Mouse (Mus musculus) embryonic stem cell, embryonic (primary cell): ENCODE data around the gene Dalrd3.

ENCODE experiments used
- CTCF ChIA-PET, 4 experiments: fragments of 300-600 bp in 2 of 4; fragments of 350-600 bp in 2 of 4; sonication (Branson Sonifier 250); formaldehyde crosslinking; loops; one replicate each; lab custom pipeline; 2022; ENCODE audit warnings: inconsistent platforms in 2 of 4; lab: Charles Lee
- POLR2A ChIA-PET, 4 experiments: fragments of 300-600 bp in 2 of 4; fragments of 350-600 bp in 2 of 4; sonication (Branson Sonifier 250); formaldehyde crosslinking; loops; one replicate each; lab custom pipeline; 2022; ENCODE audit warnings: antibody characterized with exemption in 4 of 4, inconsistent platforms in 1 of 4; lab: Charles Lee

Gene Dalrd3

DNA sequence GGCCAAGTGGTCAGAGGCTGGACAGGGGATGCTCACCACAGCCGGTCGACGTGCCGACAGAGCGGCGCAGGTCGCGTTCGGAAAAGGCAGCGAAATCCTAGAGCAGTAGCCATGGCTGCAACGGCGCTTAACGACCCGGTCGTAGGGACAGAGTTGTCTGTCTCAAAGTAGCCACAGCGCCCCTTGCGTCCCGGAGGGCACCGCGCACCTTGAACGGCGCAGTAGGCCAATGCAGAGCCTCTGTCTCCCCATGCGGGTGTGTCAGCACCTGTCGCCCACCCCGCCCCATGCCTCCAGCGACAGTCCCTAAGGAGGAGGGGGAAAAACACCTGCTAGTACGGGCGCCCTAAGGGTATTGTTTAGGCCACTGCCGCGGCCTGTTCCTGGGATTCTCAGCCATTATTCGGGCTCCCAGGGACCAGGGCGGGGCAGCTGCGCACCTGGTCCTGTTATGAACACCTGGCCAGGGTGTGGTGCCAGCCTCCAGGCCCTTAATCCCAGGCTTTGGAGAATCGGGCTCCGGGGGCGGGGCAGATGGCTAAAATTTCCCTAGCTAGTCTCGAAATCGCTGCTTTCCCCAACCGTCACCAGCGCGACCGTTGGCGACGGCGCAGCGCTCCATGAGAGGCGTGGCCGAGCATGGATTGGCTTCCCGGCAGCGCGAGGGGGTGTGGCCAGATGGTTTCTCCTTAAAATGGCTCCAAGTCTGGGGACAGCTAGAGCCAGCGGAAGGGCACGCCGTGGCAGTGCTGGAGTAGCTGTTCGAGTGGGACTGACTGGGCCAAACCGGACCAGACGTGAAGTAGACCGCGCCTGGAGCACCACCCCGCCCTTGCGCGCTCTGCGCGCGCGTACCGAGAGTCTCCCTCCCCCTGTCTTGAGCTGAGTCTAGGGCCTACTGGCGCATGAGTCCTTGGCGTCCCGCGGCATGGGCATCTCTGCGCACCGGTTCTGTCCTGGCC, 2.6 kb upstream of the Dalrd3 start, which contains the start of gene Ndufaf3:
Ndufaf3 (minus strand) TSS at position 620 of the 962 bp plus-strand sequence.
- CTCF ChIA-PET = interaction anchor here in 2 of 4 experiments (0.6 to 2.3 kb wide), 9 partner anchors 9 to 77 kb away, joined by 3 to 16 read pairs (median 3); partner anchors contain the start of genes Qrich1 (in 1 of the 2), Usp19 (in 1 of the 2) and Wdr6 (in 1 of the 2)
- POLR2A ChIA-PET = interaction anchor here (0.5 to 9.0 kb wide), 74 partner anchors 7 to 565 kb away, joined by 3 to 184 read pairs (median 5); partner anchors contain the start of genes Wdr6 (in 4 of the 4), Qrich1 (in 3 of the 4), Arih2 (in 2 of the 4) and Gpx1 (in 2 of the 4)

GRCm38 (mm10) chr9:108567931-108568419, 1.7 kb upstream of the Dalrd3 start:
- ChIA-PET POLR2A (interaction anchor here (0.6 to 9.0 kb wide), 68 partner anchors 8 to 566 kb away, joined by 3 to 184 read pairs (median 5); partner anchors contain the start of genes Wdr6 (in 4 of the 4), Arih2 (in 3 of the 4), Impdh2 (in 3 of the 4) and Qrich1 (in 3 of the 4)), CTCF (interaction anchor here in 2 of 4 experiments (0.6 to 2.3 kb wide), 8 partner anchors 8 to 390 kb away, joined by 3 to 16 read pairs (median 4); partner anchors contain the start of genes Usp19 (in 1 of the 2) and Wdr6 (in 1 of the 2))

DNA sequence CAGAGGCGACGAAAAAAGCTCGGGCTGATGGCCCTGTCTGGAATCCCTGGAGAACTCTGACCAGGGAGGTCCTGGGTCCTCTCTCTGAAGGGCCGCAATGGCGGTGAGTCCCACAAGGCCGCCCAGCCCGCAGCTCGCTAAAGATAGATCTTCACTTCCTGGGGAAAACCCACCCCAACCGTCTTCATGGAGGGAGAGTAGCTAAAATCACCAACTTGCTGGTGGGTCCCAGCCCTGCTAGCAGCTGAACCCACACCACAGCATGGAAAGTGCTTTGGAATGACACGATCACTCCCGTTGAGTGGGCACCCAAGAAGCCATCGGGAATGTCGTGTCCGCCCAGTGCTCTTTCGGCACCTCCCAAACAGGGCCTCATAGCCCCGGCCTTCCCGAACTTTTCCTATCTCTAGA, 1.2 kb upstream of the Dalrd3 start:
- CTCF ChIA-PET = interaction anchor here in 3 of 4 experiments (0.6 kb wide), 4 partner anchors 24 to 1010 kb away, joined by 3 to 5 read pairs (median 4); no protein-coding TSS in a partner anchor
- POLR2A ChIA-PET = interaction anchor here (0.7 to 9.0 kb wide), 40 partner anchors 8 to 566 kb away, joined by 3 to 184 read pairs (median 6); partner anchors contain the start of genes Wdr6 (in 4 of the 4), Impdh2 (in 3 of the 4), Arih2 (in 2 of the 4) and Pfkfb4 (in 2 of the 4)

DNA sequence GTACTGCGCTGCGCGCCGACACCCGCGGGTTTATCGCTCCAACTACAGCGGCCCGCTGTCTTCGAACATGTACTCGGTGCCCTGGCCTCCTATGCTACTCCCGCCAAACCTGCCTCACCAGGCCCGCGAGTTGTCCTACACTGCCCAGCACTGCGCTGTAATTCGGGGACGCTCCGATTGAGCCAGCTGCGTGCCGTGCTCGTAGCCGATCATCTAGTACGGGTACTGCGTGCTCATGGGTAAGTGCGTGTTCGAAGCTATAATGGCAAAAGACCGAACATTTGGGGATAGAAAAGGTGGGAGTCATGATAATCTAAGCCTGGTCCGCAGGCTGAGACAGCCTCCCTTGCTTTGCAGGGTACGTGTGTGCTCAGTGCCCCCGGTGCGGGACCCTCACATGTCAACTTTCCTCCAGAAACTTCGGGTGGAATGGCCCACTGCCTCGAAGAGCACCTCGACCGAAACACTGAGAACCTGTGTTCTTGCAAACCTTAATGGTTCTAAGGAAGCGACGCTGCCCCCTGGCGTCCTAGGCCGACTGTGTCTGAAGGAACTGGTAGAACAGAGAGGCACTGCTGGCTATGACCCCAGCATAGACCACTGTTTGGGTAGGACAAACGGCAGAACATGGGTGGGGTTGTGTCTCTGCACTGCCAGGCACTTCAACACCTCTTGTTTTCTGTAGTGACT, 666 bp downstream of the Dalrd3 start:
- CTCF ChIA-PET = interaction anchor here in 2 of 4 experiments (1.0 to 2.0 kb wide), 10 partner anchors 8 to 283 kb away, joined by 3 to 17 read pairs (median 4); partner anchors contain the start of genes Wdr6 (in 2 of the 2) and Impdh2 (in 1 of the 2)
- POLR2A ChIA-PET = interaction anchor here in 3 of 4 experiments (0.6 to 9.0 kb wide), 35 partner anchors 8 to 1305 kb away, joined by 3 to 184 read pairs (median 5); partner anchors contain the start of genes Impdh2 (in 3 of the 3), Qrich1 (in 3 of the 3), Usp19 (in 3 of the 3) and Wdr6 (in 3 of the 3)

DNA sequence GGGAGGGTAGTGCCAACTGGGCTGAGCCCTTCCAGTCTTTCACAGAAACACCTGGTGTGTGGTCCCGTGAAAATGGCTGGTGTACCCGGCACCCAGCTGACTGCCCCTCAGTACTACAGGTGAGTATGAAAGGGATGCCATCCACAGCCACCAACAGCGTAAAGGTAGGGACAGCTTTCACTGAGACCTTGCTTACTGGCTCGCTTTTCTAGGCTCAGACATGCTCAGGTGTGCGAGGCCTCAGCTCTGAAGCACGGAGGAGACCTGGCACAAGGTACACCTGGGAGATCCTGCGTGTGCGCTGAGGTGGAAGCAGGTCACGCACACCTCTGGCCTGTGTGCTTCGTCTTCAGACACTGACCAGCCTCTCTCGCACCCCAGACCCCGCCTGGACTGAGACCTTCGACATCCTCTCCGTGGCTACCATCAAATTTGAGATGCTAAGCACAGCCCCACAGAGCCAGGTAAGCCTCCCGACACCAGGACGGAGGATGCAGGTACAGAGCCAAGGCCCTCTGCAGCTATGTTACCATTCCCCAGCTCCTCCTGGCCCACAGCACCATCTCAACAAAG, 1.8 kb downstream of the Dalrd3 start:
- CTCF ChIA-PET = no interaction called here

DNA sequence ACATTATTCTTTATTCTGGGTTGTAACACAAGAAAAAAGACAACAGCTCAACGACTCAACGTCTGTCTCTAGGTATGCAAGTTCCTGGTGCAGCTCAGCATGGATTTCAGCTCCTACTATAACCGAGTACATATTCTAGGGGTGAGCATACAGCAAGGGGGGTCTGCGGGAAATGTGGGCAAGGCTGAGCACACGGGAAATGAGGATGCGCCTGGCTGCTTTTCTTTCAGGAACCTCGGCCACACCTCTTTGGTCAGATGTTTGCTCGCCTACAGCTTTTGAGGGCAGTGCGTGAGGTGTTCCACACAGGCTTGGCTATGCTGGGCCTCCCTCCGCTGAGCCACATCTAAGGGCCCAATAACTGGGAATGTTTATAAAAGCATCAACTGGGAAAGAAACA, 2.6 kb downstream of the Dalrd3 start:
- ChIA-PET POLR2A (interaction anchor here (0.8 to 5.6 kb wide), 13 partner anchors 9 to 80 kb away, joined by 3 to 44 read pairs (median 6); partner anchors contain the start of genes Impdh2 (in 2 of the 4) and P4htm (in 1 of the 4)), CTCF (interaction anchor here in 1 of 4 experiments (0.6 kb wide), 1 partner anchor 11 kb away, joined by 3 read pairs; no protein-coding TSS in a partner anchor)

More for the DNA sequence above, 1.8 kb downstream of the Dalrd3 start:
- POLR2A ChIA-PET = interaction anchor here in 3 of 4 experiments (0.8 to 9.0 kb wide), 12 partner anchors 8 to 81 kb away, joined by 3 to 184 read pairs (median 12); partner anchors contain the start of genes Impdh2 (in 3 of the 3), P4htm (in 1 of the 3) and Wdr6 (in 1 of the 3)

- POLR2A ChIA-PET = interaction anchor here (0.5 to 5.6 kb wide), 58 partner anchors 9 to 1489 kb away, joined by 3 to 44 read pairs (median 4); partner anchors contain the start of genes Arih2 (in 3 of the 4), Impdh2 (in 3 of the 4), P4htm (in 2 of the 4) and Qrich1 (in 2 of the 4)
Observed at GRCm38 (mm10) chr9:108573774-108574690, 4.3 kb downstream of the Dalrd3 start.

GRCm38 (mm10) chr9:108574921-108575320, 5.2 kb downstream of the Dalrd3 start:
- ChIA-PET POLR2A (interaction anchor here in 3 of 4 experiments (0.6 to 5.6 kb wide), 15 partner anchors 8 to 234 kb away, joined by 3 to 44 read pairs (median 6); partner anchors contain the start of genes Impdh2 (in 2 of the 3), Ndufaf3 (in 1 of the 3) and Usp19 (in 1 of the 3)), CTCF (interaction anchor here in 2 of 4 experiments (1.0 to 2.8 kb wide), 5 partner anchors 14 to 178 kb away, joined by 3 to 21 read pairs (median 3); partner anchors contain the start of gene Impdh2 (in 1 of the 2))

More at GRCm38 (mm10) chr9:108573774-108574690, 4.3 kb downstream of the Dalrd3 start:
- CTCF ChIA-PET = interaction anchor here (0.5 to 2.8 kb wide), 45 partner anchors 10 to 486 kb away, joined by 3 to 21 read pairs (median 4); partner anchors contain the start of genes Impdh2 (in 2 of the 4), Arih2 (in 1 of the 4), P4htm (in 1 of the 4) and Qrich1 (in 1 of the 4)

- ChIA-PET CTCF (interaction anchor here in 2 of 4 experiments (1.0 to 2.8 kb wide), 5 partner anchors 8 to 178 kb away, joined by 3 to 21 read pairs (median 5); partner anchors contain the start of genes Impdh2 (in 1 of the 2) and Ndufaf3 (in 1 of the 2)), POLR2A (interaction anchor here in 3 of 4 experiments (0.6 to 9.0 kb wide), 23 partner anchors 8 to 257 kb away, joined by 3 to 184 read pairs (median 4); partner anchors contain the start of genes Impdh2 (in 3 of the 3), Dalrd3 (in 2 of the 3), Ndufaf3 (in 2 of the 3) and Usp19 (in 1 of the 3))
Observed at GRCm38 (mm10) chr9:108575321-108576297, 5.9 kb downstream of the Dalrd3 start.

DNA sequence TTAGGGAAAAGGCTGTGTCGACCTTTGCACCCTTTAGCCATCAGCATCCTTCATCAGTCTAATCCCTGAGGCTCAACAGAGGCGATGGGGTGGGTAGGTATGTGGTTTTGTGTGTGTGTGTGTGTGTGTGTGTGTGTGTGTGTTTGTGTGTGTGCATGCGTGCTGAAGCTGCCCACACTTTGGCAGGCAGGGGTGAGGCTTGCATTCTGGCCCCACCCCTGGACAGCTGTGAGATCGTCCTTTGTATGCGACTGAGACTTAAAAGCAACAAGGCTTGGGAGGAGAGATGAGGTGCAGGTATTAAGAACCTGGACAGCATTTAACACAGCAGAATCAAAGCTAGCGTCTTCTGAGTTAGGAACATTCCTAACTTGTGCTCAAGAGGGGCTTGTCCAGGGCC, 7.3 kb downstream of the Dalrd3 start:
- POLR2A ChIA-PET = interaction anchor here (0.7 to 9.0 kb wide), 23 partner anchors 9 to 248 kb away, joined by 3 to 184 read pairs (median 13); partner anchors contain the start of genes Ndufaf3 (in 3 of the 4), Dalrd3 (in 2 of the 4), Impdh2 (in 2 of the 4) and Qrich1 (in 2 of the 4)
- CTCF ChIA-PET = interaction anchor here in 1 of 4 experiments (1.2 to 2.5 kb wide), 2 partner anchors 10 to 12 kb away, joined by 3 to 16 read pairs; partner anchors contain the start of gene Ndufaf3

DNA sequence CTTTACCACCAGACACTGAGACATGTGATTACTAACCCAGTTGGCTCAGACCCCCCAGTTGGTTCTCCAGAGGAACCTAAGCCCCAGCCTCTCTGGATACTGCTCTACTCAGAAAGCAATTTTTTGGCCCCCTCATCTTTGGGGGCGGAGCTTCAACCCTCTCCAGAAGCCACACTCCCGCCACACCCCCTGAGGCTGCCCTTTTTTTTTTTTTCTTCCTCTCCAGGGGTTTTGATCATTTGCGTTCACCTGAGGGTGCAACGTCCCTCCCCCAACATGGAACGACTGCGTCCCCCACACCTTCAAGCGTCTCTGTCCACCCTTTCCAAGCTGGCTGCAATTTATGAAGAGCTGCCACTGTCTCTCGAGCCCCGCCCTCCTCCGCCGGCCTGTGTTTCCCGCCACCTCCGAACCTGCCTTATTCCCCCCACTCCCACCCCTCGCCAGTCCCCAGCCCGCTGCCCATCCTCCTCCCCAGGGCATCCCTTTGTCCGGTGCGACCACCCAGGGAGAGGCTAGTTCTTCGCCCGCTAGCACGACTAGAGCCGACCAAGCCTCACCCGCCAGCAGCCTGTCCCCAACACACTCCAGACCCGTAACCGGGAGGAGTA, 8.4 kb downstream of the Dalrd3 start:
- CTCF ChIA-PET = interaction anchor here in 3 of 4 experiments (0.6 to 2.5 kb wide), 18 partner anchors 8 to 479 kb away, joined by 3 to 17 read pairs (median 4); partner anchors contain the start of genes Dalrd3 (in 2 of the 3), Impdh2 (in 1 of the 3), Ndufaf3 (in 1 of the 3) and Usp19 (in 1 of the 3)
- POLR2A ChIA-PET = interaction anchor here (0.6 to 9.0 kb wide), 95 partner anchors 8 to 1296 kb away, joined by 3 to 184 read pairs (median 5); partner anchors contain the start of genes Ndufaf3 (in 4 of the 4), Dalrd3 (in 3 of the 4), Impdh2 (in 3 of the 4) and Qrich1 (in 3 of the 4)

DNA sequence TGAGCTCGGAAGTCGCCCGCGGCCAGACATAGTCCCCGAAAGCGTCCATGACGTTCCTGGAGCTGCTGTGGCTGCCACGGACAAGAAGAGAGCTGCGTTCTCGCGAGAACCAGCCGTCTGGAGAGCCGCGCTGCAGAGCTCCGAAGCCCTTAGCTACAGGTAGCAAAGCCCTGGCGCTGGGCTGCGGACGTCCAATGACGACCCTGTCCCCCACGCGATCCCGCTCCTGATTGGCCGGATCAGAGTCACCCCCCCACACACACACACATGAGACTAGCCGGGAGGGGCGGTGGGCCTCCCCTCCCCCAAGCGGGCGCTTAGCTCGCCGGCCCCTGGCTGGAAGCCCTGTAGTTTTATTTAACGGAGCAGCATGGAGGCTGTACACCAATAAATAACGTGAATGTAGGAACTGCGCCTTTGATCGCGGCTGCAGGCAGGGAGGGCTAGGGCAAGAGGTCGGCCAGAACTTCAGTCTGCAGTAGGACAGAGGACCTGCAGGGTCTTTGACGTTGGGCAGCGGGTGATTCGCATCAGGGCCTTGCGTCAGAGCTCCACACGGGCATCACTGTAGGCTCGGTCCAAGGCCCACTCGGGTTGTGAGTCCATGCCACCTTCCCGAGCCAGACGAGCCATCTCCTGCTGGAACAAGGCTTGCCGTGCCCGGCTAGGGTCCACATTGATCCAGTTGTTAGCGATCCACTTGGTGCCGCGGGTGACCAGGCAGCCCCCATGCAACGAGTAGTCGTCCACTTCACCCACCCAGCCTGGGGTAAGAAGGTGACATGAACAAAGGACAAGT, 9.1 kb downstream of the Dalrd3 start, which contains the start of gene Wdr6:
Wdr6 (minus strand) TSS at position 195 of the 799 bp plus-strand sequence.
- POLR2A ChIA-PET = interaction anchor here (0.6 to 9.0 kb wide), 102 partner anchors 8 to 1295 kb away, joined by 3 to 184 read pairs (median 4); partner anchors contain the start of genes Ndufaf3 (in 4 of the 4), Dalrd3 (in 3 of the 4), Impdh2 (in 3 of the 4) and Qrich1 (in 3 of the 4)
- CTCF ChIA-PET = interaction anchor here (0.6 to 2.5 kb wide), 18 partner anchors 9 to 943 kb away, joined by 3 to 17 read pairs (median 4); partner anchors contain the start of genes Dalrd3 (in 2 of the 4), Impdh2 (in 1 of the 4), Ndufaf3 (in 1 of the 4) and Usp19 (in 1 of the 4)
